Mouse (Mus musculus): ENCODE measurements around the gene Apex1.

DNA sequence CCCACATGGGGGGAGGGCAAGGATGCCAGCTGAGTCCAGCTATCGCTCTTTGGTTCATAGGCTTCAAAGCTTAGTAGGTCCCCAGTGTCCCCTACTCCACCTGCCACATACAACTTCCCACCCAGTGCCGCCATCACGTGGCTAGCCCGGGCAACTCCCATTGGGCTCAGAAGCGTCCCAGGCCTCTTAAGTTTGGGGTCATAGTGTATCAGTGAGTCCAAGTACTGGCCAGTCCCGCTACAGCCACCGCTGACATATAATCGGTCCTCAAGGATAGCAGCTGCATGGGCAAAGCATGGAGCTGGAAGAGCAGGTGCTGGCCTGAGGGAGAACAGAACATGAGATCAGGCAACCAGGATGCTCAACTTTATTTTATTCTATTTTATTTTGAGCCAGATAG lies 33.1 kb upstream of the Apex1 start:
- TF ChIP-seq POLR2A (IDR thresholded peaks at IDR 0.05; ENCODE audit: extremely low read depth, insufficient read depth, low read length) (no peak), CTCF (IDR thresholded peaks at IDR 0.05; ENCODE audit: extremely low read depth, insufficient read depth, low read length) (no peak)
